Mouse (Mus musculus) forebrain, postnatal 0 days (tissue): Measurements from ENCODE around the gene Smndc1. TPM values are rescaled to one million over a fixed set of nuclear protein-coding genes. Genes with fewer than 3 reads are reported as not detected.

ENCODE experiments used
- ATAC-seq: fragments of 200-750 bp; cut with Nextera tagmentation; 2 replicates; pipeline ENCODE4 v1.8.0; 2017; ENCODE audit warnings: mild to moderate bottlenecking, moderate library complexity
- DNase-seq: peaks from one replicate; pipeline ENCODE4 v3.0.0-alpha.2; 2015
- H3K27ac ChIP-seq: fragments of 300-500 bp; sonication (generic); 2 replicates; pipeline ENCODE4 v1.5.1; 2014; ENCODE audit warnings: low read depth, mild to moderate bottlenecking, antibody characterized with exemption, low read length, moderate library complexity, mixed read lengths
- H3K27me3 ChIP-seq: fragments of 300-500 bp; sonication (generic); 2 replicates; pipeline ENCODE4 v1.6.1; 2014; ENCODE audit warnings: mild to moderate bottlenecking, low read length, mixed read lengths; ENCODE audit not compliant: insufficient read depth
- H3K36me3 ChIP-seq: fragments of 300-500 bp; sonication (generic); 2 replicates; pipeline ENCODE4 v1.6.1; 2014; ENCODE audit warnings: mild to moderate bottlenecking, moderate library complexity; ENCODE audit not compliant: insufficient read depth
- H3K4me1 ChIP-seq: fragments of 300-500 bp; sonication (generic); 2 replicates; pipeline ENCODE4 v1.6.1; 2014; ENCODE audit warnings: antibody characterized with exemption; ENCODE audit not compliant: insufficient read depth
- H3K4me2 ChIP-seq: fragments of 300-500 bp; sonication (generic); 2 replicates; pipeline ENCODE4 v1.6.1; 2014; ENCODE audit warnings: low read depth, mild to moderate bottlenecking, moderate library complexity
- H3K4me3 ChIP-seq: fragments of 300-500 bp; sonication (generic); 2 replicates; pipeline ENCODE4 v1.5.1; 2014; ENCODE audit warnings: low read depth, low read length, mixed read lengths
- H3K9ac ChIP-seq: fragments of 300-500 bp; sonication (generic); 2 replicates; pipeline ENCODE4 v1.6.1; 2014; ENCODE audit warnings: mild to moderate bottlenecking
- H3K9me3 ChIP-seq: fragments of 300-500 bp; sonication (generic); 2 replicates; pipeline ENCODE4 v1.6.1; 2016; ENCODE audit warnings: low read length
- CTCF ChIP-seq: sonication (generic); IDR thresholded peaks from 2 replicates; pipeline ENCODE4 v1.5.1; 2016; ENCODE audit warnings: antibody characterized with exemption, control low read depth, low read depth
- WGBS: fragments of 180-500 bp; shearing (Covaris S2); extraction: QIAGEN DNeasy Blood & Tissue Kit; methylation state at CpG from one replicate; pipeline ENCODE4 v1.1.7; 2014; 5-methylcytosine and 5-hydroxymethylcytosine counted together
- polyA plus RNA-seq: library from polyadenylated mRNA; unstranded; fragments of >200 nt; fragmentation: Nextera tagmentation; extraction: Ambion mirVana; gene quantifications from 2 replicates; pipeline ENCODE4 v1.2.1, GENCODE M21; 2015
- total RNA-seq: library from RNA; depleted of rRNA; stranded (reverse); fragments of >200 nt; gene quantifications from 2 replicates; pipeline ENCODE4 v1.2.3, GENCODE M21; 2014

Smndc1 gene
- total and polyA plus RNA-seq, 2 experiments from 2014 or later = 15.5 to 39.3 TPM

- TF ChIP-seq CTCF = peak; percentile 89
- no peak overlapping the region for H3K27ac ChIP-seq
- ATAC-seq (peak; percentile 65), DNase-seq (peak; percentile 90)
- H3K36me3 ChIP-seq = peaks cover 10% of the 10 kb centered on the region
- no peak overlapping the region for H3K4me2 ChIP-seq
- 34% methylated on average over 14 of the region's 14 CpGs for WGBS
- no peak overlapping the region for H3K4me3 ChIP-seq
- no peaks in the 10 kb centered on the region for H3K9me3 ChIP-seq
- H3K4me1 ChIP-seq = no peaks in the 10 kb centered on the region
- no peaks in the 10 kb centered on the region for H3K27me3 ChIP-seq
- no peak overlapping the region for H3K9ac ChIP-seq
Observed at GRCm38 (mm10) chr19:53369469-53370043, 20.8 kb downstream of the Smndc1 start.

DNA sequence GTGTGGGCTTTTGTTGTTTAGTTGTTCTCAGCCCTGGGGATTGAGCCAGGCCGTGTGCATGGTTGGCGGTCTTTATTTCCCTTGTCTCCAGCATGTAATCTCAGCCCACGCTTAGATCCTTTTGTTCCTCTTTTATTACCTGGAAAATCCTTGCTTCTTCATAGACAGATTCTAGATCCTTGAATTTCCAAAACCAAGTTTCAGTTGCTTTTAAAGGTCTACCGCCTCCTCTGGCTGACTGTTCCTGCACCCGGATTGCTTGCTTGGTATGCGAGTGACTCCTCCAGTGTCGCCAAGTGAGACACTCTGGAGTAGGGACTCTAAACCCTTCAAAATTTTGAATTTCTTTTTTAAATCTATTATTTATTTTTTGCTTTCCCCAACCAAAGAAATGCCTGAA, 23.5 kb downstream of the Smndc1 start:
- Histone ChIP-seq H3K4me1 (no peaks in the 10 kb centered on the region), H3K9ac (no peak overlapping the region), H3K27ac (no peak overlapping the region), H3K27me3 (no peaks in the 10 kb centered on the region), H3K36me3 (peaks cover 5% of the 10 kb centered on the region; the same call in 1 of the 2 replicates), H3K4me2 (no peak overlapping the region), H3K4me3 (no peak overlapping the region), H3K9me3 (no peaks in the 10 kb centered on the region)
- ATAC-seq = no peak
- TF ChIP-seq CTCF = no peak
- WGBS = 73% methylated on average over 7 of the region's 7 CpGs
- DNase-seq = no peak

- no peak overlapping the region for H3K9ac ChIP-seq
- no peak for ATAC-seq
- WGBS = 73% methylated on average over 11 of the region's 11 CpGs
Observed at GRCm38 (mm10) chr19:53366057-53366775, 24.2 kb downstream of the Smndc1 start.

DNA sequence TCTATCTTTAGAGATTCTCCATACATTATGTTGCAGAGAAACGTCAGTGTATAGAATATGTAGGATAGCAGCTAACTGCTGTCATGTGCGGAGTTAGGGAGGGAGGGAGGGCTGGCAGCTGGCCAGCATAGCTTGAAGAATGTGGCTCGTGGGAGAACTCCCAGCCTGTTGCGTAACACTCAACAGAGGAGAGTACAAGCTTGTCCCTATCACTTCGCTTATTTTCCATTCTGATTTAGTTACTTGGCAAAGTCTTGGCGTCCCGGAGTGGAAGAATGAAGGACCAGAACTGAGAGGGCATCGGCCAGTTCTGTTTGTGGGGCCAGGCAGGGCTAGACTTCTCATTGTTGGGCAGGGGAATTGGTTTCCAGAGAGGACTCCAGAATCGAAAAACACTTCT, 25.4 kb downstream of the Smndc1 start:
- H3K27ac ChIP-seq = no peak overlapping the region

More at GRCm38 (mm10) chr19:53366057-53366775, 24.2 kb downstream of the Smndc1 start:
- H3K27me3 ChIP-seq = no peaks in the 10 kb centered on the region
- H3K4me3 ChIP-seq = no peak overlapping the region
- H3K36me3 ChIP-seq = no peaks in the 10 kb centered on the region; the same call in 1 of the 2 replicates
- H3K9me3 ChIP-seq = no peaks in the 10 kb centered on the region
- H3K4me1 ChIP-seq = no peaks in the 10 kb centered on the region
- no peak for TF ChIP-seq CTCF
- H3K27ac ChIP-seq = no peak overlapping the region; the same call in 1 of the 2 replicates
- no peak for DNase-seq
- no peak overlapping the region for H3K4me2 ChIP-seq

GRCm38 (mm10) chr19:53364551-53364950, 25.8 kb downstream of the Smndc1 start:
- 0 out of 2 replicates have a peak, but pooled peaks have one; percentile 26 for ATAC-seq

More for the DNA sequence above, 25.4 kb downstream of the Smndc1 start:
- 10% methylated on average over 9 of the region's 9 CpGs for WGBS
- Histone ChIP-seq H3K9ac (no peak overlapping the region), H3K36me3 (no peaks in the 10 kb centered on the region), H3K4me2 (no peak overlapping the region), H3K9me3 (no peaks in the 10 kb centered on the region), H3K27me3 (no peaks in the 10 kb centered on the region), H3K4me3 (no peak overlapping the region), H3K4me1 (0 out of 2 replicates have a peak, but pooled peaks cover 2% of the 10 kb centered on the region)
- peak; percentile 76 for DNase-seq
- no peak for TF ChIP-seq CTCF
- ATAC-seq = peak; percentile 53

GRCm38 (mm10) chr19:53362967-53363366, 27.4 kb downstream of the Smndc1 start:
- no peak for ATAC-seq
- no peaks in the 10 kb centered on the region for H3K36me3 ChIP-seq
- no peaks in the 10 kb centered on the region for H3K9me3 ChIP-seq
- no peak overlapping the region for H3K4me3 ChIP-seq
- no peak overlapping the region for H3K4me2 ChIP-seq
- H3K27ac ChIP-seq = no peak overlapping the region
- 0 out of 2 replicates have a peak, but pooled peaks cover 4% of the 10 kb centered on the region for H3K4me1 ChIP-seq
- no peak overlapping the region for H3K9ac ChIP-seq
- no peaks in the 10 kb centered on the region for H3K27me3 ChIP-seq
- 49% methylated on average over 2 of the region's 2 CpGs for WGBS
- DNase-seq = peak; percentile 25
- TF ChIP-seq CTCF = peak; percentile 65

More at GRCm38 (mm10) chr19:53364551-53364950, 25.8 kb downstream of the Smndc1 start:
- Histone ChIP-seq H3K27me3 (no peaks in the 10 kb centered on the region), H3K27ac (no peak overlapping the region), H3K9me3 (no peaks in the 10 kb centered on the region), H3K4me3 (no peak overlapping the region), H3K4me2 (no peak overlapping the region), H3K9ac (no peak overlapping the region), H3K36me3 (no peaks in the 10 kb centered on the region), H3K4me1 (0 out of 2 replicates have a peak, but pooled peaks cover 4% of the 10 kb centered on the region)
- WGBS = 37% methylated on average over 2 of the region's 2 CpGs
- DNase-seq = no peak
- TF ChIP-seq CTCF = no peak
